Mouse (Mus musculus): ENCODE measurements around the gene Olfr49.

DNA sequence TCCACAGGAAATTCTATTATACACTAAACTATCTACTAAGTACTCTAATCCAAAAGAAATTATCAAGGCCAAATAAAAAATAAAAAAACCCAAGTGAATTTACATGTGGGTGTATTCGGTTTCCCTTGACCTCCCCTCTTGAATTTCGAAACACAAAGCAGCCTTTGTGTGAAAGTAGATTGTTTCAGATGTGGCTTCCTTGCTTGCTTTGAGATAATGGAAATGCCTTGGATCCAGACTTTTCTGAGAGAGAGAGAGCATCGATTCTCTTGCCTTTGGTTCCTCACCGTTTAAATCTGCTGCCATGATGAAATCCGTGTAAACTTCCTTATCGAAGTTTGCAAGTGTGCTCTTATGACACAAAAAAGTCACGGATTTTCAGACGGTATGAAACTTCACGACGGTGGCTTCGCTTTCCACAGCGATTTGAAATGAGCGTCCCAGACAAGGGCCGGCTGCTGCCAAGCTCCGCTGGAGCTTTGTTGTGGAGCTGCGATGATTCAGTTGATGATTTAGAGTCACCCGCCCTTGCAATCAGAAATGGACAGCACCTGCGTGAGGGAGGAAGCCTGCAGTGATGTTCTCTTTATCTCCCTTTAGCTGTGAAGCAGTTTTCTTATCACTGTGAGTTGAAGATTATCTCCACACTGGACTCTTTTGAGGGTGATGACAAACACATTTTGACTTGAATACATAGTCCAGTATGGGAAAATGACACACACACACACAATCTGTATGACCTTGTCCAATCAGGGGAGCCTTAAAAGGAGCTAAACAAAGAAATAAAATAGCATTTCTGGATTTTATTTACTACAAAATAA lies 37.0 kb upstream of the Olfr49 start:
- no peak for TF ChIP-seq CTCF (IDR thresholded peaks at IDR 0.05)
- no peak for TF ChIP-seq POLR2A (IDR thresholded peaks at IDR 0.05; ENCODE audit: insufficient read depth, low read depth, low read length)
- no peak for TF ChIP-seq EP300 (IDR thresholded peaks at IDR 0.05; ENCODE audit: insufficient read depth, low read depth, low read length)

Data from heart, adult 2 months (tissue).